9 mouse cellular contexts compared by ENCODE assay signal in the genomic region with DNA sequence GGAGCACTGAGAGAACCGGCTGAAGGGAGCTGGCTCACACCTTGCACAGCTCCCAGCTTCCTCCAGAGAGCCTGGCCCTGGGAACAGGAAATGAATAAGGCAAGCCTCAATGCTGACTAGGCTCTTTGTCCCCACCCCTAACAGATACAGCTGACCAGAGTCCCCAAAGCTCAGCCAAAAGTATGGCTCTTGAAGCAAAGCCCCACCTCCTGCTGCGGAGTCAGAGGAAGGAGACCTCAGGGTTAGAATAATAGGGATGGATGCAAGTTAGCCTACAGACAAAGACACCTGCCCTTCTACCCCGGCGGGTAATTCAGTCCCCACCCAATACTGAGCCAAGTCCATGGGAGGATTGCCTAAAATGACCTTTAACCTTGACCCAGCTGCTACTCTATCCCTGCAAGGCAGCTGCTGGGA. TPM values are rescaled to one million over a fixed set of nuclear protein-coding genes. Genes with fewer than 3 reads are reported as not detected.
A peak's percentile ranks its signal among the peaks of the same experiment; 100 is the strongest.
DNase-seq lines count a peak whose midpoint lies in the region; TF ChIP-seq lines count a peak whose summit lies in the region.
"Had no signal": no experiment of that assay in that cellular context is flagged by ENCODE, and none has a peak within 500 bp of the region (broad histone marks: within the 10 kb centered on the region; RNA-seq: fewer than 3 reads in every experiment).

No protein-coding gene starts in this region.

- H3K79me2 ChIP-seq in macrophage (ENCODE audit: inconsistent target), result peaks cover 90% of the 10 kb centered on the region; the same call in 1 of the 2 replicates

- H3K4me1 ChIP-seq in bone marrow macrophage, adult 2 months (ENCODE audit: control insufficient read depth, insufficient read depth, low read length), result peaks cover 18% of the 10 kb centered on the region
- H3K4me1 ChIP-seq: limb, embryonic 15.5 days had no signal

- H3K36me3 ChIP-seq in macrophage (ENCODE audit: inconsistent target), result no peaks in the 10 kb centered on the region
- H3K36me3 ChIP-seq: limb, embryonic 15.5 days had no signal

- no peak for TF ChIP-seq CTCF in bone marrow macrophage, adult 2 months (IDR thresholded peaks at IDR 0.05; ENCODE audit: low read depth, low read length)

- H3K4me3 ChIP-seq in bone marrow macrophage, adult 2 months (ENCODE audit: insufficient read depth, low read length), result no peak overlapping the region
- H3K4me3 ChIP-seq in macrophage (ENCODE audit: inconsistent target), result no peak overlapping the region
- H3K4me3 ChIP-seq: limb, embryonic 15.5 days had no signal

- no peak for TF ChIP-seq POLR2A in bone marrow macrophage, adult 2 months (IDR thresholded peaks at IDR 0.05; ENCODE audit: borderline replicate concordance, low read depth, low read length)

- peak overlapping the region; percentile 44 for H3K27ac ChIP-seq in bone marrow macrophage, adult 2 months (ENCODE audit: insufficient read depth, low read depth, low read length)
- peak overlapping the region; percentile 72 for H3K27ac ChIP-seq in macrophage
- H3K27ac ChIP-seq: limb, embryonic 15.5 days had no signal

- 43% methylated on average over 4 of the region's 4 CpGs for WGBS in macrophage (ENCODE audit: missing documents)

- peak; percentile 60 for DNase-seq in kidney, adult 11 months
- DNase-seq in kidney, postnatal 4 days, result no peak
- DNase-seq in kidney, adult 18-20 months, result peak; percentile 44
- DNase-seq in urinary bladder, postnatal 4 days (ENCODE audit: low spot score in 2 of 2), result no peak
- DNase-seq in T-cell, adult 2 months (ENCODE audit: low spot score), result no peak
- DNase-seq in left cerebral cortex, adult 18-20 months (ENCODE audit: low spot score in 2 of 2), result no peak

RNA-seq across cellular contexts. Expression of gene Oxa1l, which starts 22.7 kb away (rescaled TPM):
- polyA plus RNA-seq in bone marrow macrophage, adult 2 months (2012; ENCODE audit: insufficient read depth, insufficient read length, missing spikeins), result 84.0 and 93.1 TPM in 2 replicates
- total RNA-seq in macrophage (2018; cell fraction: chromatin; rRNA removed), result 100 to 1,000 TPM in 2 of 26 experiments, 10 to 100 TPM in 24; 16.9 to 118 (median 43.0) TPM
- total RNA-seq in macrophage (2018; cell fraction: cytosol; rRNA removed), result 10 to 100 TPM; 18.0 to 46.5 (median 34.2) TPM
- 10 to 100 TPM; 15.1 to 86.6 (median 33.4) TPM for total RNA-seq in macrophage (2018; cell fraction: nucleus; rRNA removed)
- polyA plus RNA-seq in macrophage (2018), result 29.2 to 46.0 TPM (median 33.9 TPM) in 3 replicates
- 10 to 100 TPM; 49.2 to 55.1 TPM for total RNA-seq in left cerebral cortex, adult 18-20 months (2021)

RNA-seq across cellular contexts. Expression of gene Slc7a7, which starts 34.2 kb away (rescaled TPM):
- 30.9 and 32.7 TPM in 2 replicates for polyA plus RNA-seq in bone marrow macrophage, adult 2 months (2012; ENCODE audit: insufficient read depth, insufficient read length, missing spikeins)
- 10 to 100 TPM; 15.0 to 82.0 (median 43.4) TPM for total RNA-seq in macrophage (2018; cell fraction: chromatin; rRNA removed)
- 100 to 1,000 TPM in 1 of 26 experiments, 10 to 100 TPM in 25; 33.4 to 102 (median 60.1) TPM for total RNA-seq in macrophage (2018; cell fraction: cytosol; rRNA removed)
- 10 to 100 TPM; 31.1 to 77.3 (median 52.1) TPM for total RNA-seq in macrophage (2018; cell fraction: nucleus; rRNA removed)
- polyA plus RNA-seq in macrophage (2018), result 39.3 to 48.7 TPM (median 48.3 TPM) in 3 replicates
- 1 to 10 TPM; 2.3 to 4.0 TPM for total RNA-seq in left cerebral cortex, adult 18-20 months (2021)

RNA-seq across cellular contexts. Expression of gene Mrpl52, which starts 43.3 kb away (rescaled TPM):
- 88.5 and 89.7 TPM in 2 replicates for polyA plus RNA-seq in bone marrow macrophage, adult 2 months (2012; ENCODE audit: insufficient read depth, insufficient read length, missing spikeins)
- total RNA-seq in macrophage (2018; cell fraction: chromatin; rRNA removed), result 100 to 1,000 TPM in 6 of 26 experiments, 10 to 100 TPM in 20; 17.6 to 207 (median 72.8) TPM
- total RNA-seq in macrophage (2018; cell fraction: cytosol; rRNA removed), result 100 to 1,000 TPM; 115 to 228 (median 161) TPM
- total RNA-seq in macrophage (2018; cell fraction: nucleus; rRNA removed), result 100 to 1,000 TPM in 4 of 26 experiments, 10 to 100 TPM in 22; 30.9 to 136 (median 67.5) TPM
- polyA plus RNA-seq in macrophage (2018), result 40.3 to 199 TPM (median 94.6 TPM) in 3 replicates
- total RNA-seq in left cerebral cortex, adult 18-20 months (2021), result 10 to 100 TPM; 89.2 to 93.8 TPM

RNA-seq across cellular contexts. Expression of gene Mmp14, which starts 48.0 kb away (rescaled TPM):
- 20.2 and 24.9 TPM in 2 replicates for polyA plus RNA-seq in bone marrow macrophage, adult 2 months (2012; ENCODE audit: insufficient read depth, insufficient read length, missing spikeins)
- 100 to 1,000 TPM in 17 of 26 experiments, 10 to 100 TPM in 7, 1 to 10 TPM in 2; 6.7 to 532 (median 155) TPM for total RNA-seq in macrophage (2018; cell fraction: chromatin; rRNA removed)
- 100 to 1,000 TPM in 14 of 26 experiments, 10 to 100 TPM in 10, 1 to 10 TPM in 2; 9.2 to 351 (median 147) TPM for total RNA-seq in macrophage (2018; cell fraction: cytosol; rRNA removed)
- total RNA-seq in macrophage (2018; cell fraction: nucleus; rRNA removed), result 100 to 1,000 TPM in 18 of 26 experiments, 10 to 100 TPM in 8; 13.6 to 816 (median 329) TPM
- polyA plus RNA-seq in macrophage (2018), result 19.5 to 30.7 TPM (median 25.0 TPM) in 3 replicates
- 10 to 100 TPM; 12.0 to 12.6 TPM for total RNA-seq in left cerebral cortex, adult 18-20 months (2021)

Comparison
In these comparisons a context has a peak if more than half of its experiments do, and no peak if none do; other contexts are left out.
1. DNase-seq: peak in kidney, adult 11 months (single experiment) and kidney, adult 18-20 months (single experiment); none in kidney, postnatal 4 days (0 of 2), urinary bladder, postnatal 4 days (0 of 2), T-cell, adult 2 months (single experiment) and left cerebral cortex, adult 18-20 months (0 of 2).